Mouse (Mus musculus): ENCODE data around the gene Celsr1.
A peak's percentile ranks its signal among the peaks of the same experiment; 100 is the strongest.
"Not testable (repeated sequence)": the region's sequence is repeated elsewhere in the genome, so short reads cannot be mapped to it uniquely, and the experiment has no call there.

Gene Celsr1

DNA sequence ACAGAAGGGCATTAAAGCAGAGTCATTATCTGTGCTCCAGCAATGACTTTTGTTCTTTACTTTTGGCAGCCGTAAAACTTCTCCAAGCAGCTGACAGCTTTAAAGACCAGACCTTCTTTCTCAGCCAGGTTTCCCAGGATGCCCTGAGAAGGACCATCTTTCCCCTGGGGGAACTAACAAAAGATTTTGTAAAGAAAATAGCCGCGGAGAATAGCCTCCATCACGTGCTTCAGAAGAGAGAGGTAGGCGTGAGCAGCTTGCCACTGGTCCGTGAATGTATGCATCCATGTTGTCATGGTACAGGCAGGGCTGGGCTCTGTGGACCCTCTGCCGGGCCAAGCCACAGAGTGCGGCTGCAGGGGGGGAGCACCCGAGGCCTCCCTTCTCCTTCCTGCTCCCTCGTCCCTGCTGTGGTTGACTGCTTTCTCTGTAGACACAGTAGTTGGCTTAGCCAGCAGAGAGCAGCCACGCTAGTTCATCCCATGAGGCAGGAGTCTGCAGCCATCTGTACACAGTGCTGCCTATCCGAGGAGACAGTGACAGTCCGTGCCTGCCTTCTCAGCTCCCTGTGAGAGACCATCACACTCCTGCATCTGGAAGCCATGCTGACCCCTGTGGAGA is 141.0 kb downstream of the Celsr1 start:
- no peak for ATAC-seq (ENCODE audit: low TSS enrichment)

DNA sequence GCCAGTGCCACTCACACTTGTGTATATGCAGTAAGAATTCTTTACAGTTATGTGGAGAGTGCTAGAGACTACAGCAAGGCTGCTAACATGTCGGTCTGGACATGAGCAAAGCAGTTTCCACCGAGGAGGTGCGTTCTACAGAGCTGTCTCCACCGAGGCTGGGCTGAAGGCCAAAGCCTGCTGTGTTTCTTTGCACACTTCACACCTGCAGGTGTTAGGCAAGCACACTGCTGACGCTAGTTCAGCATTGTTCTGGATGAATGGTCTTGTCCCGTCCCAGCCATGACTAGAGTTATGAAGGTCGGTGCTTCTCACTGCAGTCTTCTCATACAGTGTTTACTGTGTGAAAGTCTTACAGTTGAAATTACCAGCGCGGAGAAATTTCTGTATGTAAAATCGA is 141.6 kb downstream of the Celsr1 start:
- ATAC-seq (ENCODE audit: low TSS enrichment) = no peak

DNA sequence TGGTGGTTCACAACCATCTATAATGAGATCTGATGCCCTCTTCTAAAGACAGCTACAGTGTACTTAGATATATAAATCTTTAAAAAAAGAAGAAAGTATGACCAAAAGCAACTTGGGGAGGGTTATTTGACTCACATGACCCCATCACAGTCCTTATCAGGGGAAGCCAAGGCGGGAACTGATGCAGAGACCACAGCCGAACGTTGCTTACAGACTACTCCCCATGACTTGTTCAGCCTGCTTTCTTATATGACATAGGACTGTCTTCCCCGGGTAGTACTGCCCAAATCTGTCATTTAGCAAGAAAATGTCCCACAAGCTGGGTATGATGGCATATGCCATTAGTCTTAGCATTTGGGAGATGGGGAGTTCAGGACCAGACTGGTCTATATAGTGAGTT is 144.3 kb downstream of the Celsr1 start:
- no peak for ATAC-seq (ENCODE audit: low TSS enrichment)

DNA sequence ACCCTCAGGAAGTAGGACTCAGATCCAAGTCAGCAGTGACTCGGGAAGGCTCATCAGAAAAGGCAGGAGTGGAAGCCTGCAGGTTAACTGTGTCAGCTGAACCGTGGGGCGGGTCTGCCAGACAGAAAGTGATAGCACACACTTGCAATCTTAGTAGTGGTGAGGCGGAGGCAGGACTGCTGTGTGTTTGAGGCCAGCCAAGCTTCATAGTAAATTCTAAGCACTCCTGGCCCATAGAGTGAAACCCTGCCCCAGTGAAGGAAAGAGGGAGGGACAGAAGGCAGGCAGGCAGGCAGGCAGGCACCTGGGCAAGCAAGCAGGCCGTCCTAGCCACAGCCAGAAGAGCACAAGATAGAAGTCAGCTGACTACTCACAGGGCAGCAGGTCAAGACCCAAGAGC is 148.0 kb downstream of the Celsr1 start:
- ATAC-seq (ENCODE audit: low TSS enrichment) = no peak

DNA sequence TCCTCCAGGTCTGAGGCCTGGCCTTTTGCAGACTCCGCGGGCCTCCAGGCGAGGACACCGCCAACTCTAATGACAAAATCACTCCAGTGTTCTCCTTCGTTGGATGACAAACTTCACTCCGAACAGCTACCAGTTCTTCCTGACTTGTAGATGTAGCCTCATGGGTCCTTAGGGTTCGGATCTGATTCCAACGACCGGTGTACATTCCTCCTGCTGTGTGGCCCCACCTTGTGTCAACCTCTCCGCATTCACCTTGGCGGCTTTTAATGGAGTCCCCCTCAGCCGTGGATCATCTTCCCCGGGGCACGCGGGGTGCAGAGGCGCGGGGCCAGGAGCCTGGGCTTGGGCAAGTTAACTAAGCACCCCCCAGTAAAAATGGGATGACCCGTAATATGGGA is 154.1 kb downstream of the Celsr1 start:
- peak; percentile 25 for ATAC-seq (ENCODE audit: low TSS enrichment)

DNA sequence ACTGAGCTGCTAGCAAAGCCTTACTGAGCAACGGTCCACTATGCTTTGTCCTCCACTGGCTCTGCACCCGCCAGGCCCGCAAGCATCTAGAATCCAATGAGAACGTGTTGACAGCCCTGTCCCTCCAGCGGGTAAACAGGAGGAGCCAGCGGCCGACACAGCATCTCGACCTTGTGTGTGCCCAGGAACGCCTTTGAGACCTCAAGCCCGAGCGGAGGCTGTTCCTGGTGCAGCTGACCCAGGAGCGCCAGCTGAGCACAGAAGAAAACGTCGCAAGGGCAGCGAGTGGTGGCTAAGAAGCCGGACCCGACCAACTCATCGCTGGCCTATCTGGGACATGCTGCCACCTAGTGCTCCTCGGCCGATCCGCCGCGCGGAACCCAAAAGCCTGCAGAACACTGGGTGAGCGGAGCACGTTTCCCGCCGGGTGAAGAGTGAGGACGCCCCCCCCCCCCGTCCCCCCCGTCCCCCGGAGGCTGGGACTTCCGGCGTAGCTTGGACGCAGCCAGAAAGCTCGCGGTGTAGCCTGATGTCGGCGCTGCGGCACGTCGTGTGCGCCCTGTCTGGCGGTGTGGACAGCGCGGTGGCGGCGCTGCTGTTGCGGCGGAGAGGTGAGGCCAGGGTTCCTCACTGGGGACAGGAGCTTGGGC is 154.6 kb downstream of the Celsr1 start, which contains the start of gene Trmu:
Gene Trmu (plus strand): TSS at position 465 of the 650 bp plus-strand sequence.
- ATAC-seq (ENCODE audit: low TSS enrichment) = peak; percentile 92

DNA sequence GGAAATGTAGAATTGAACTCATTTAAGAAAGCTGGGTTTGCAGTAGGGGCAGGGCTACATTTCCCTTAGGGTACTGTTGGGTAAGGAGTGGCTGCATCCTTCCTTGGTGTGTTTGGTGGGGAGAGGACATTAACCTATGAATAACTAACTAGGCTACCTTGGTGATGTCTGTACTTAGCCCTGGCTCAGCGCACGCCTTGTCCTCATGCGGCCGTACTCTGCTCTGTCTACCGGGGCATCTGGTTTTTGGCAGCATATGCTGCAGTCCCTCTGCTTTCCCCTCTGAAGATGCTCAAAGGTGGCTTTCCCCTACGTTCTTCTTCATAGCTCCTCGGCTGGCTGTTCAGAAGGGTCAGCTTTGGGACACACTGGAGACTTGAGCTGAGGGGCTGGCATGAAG is 156.2 kb downstream of the Celsr1 start:
- ATAC-seq (ENCODE audit: low TSS enrichment) = no peak

DNA sequence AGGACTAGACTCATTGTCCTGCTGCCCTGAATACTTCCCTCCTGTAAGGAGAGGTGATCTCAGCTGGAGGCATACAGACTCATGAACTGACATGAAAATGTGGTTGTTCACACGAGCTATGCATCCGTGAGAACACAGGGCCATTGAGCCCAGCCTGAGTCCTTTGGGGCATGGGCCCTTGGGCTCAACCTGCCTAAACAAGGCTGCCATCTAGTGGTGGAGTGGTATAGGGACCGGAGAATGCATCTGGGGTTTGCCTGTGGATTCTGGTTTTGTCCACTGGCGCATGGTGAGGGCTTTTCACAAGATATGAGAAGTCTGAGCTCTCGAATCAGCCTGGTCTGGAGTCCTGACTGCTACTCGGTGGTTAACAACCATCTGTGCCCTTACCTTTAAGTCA is 165.9 kb downstream of the Celsr1 start:
- ATAC-seq (ENCODE audit: low TSS enrichment) = peak; percentile 93

DNA sequence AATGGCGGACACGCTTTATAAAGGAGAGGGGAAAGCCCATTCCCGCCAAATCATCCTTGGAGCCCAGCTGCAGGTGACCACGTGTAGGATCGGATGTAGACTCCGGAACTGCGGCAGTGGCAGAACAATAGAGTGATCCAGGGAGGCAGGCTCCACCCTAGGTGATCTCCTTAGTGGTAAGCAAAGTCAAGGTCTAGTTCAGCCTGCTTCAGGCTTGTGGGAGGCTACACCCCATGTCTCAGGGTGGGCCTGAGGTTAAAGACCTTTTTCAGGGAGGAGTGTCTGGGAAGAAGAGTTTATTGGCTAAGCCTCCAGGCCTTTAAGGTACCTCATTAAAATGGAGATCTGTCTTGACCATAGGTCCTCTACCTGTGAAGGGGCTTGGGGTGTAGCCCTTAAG is 167.7 kb downstream of the Celsr1 start:
- not testable (repeated sequence) for ATAC-seq (ENCODE audit: low TSS enrichment)

DNA sequence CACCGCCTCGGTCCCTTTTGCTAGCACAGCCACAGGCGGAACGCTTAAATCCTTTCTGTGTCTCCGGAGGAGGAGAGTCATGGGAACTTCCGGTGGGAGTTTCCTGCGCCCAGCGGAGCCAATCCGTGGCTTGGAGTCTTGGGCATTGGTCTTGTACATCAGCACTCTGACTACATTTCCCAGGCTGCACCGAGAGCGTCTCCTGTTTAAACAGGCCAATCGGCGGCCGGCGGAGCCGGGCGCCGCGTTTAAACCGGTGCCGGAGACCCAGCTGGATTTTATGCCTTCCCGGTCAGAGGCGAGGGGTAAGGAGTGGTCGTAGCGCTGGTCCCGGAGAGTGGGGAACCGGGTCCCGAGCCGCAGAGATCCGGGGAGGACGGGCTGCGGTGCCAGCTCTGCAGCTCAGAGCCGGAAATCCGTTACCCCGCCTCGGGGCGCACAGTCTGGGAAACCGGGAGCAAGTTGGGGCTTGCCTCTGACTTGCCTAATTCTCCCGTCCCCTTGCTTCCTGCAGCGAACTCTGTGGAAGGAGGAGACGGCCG is 174.0 kb downstream of the Celsr1 start, which contains the start of gene Gtse1:
Gene Gtse1 (plus strand): TSS at position 256 of the 542 bp plus-strand sequence.
- peak; percentile 100 for ATAC-seq (ENCODE audit: low TSS enrichment)

DNA sequence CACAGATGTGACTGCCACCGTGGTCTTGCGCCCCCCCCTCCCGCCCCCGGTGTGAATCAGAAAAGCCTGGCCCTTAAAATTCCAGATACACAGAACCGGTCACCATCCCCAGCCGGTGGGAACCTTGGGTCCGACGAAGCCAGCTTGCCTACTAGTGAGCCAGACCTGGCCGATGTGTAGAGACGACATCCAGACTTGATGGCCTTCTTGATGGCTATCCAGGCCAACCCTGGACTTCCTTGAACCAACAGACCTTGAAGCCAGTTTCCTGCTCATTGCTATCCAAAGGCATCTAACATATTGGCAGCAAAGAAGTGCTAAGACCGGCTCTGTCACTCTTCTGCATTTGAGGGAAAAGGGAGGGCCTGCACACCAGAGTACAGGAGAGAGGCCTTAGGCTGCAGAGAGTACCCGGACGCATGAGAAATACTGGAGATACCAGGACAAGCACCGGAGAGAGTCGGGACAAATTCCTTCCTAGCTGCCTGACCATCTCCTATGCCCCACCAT is 174.5 kb downstream of the Celsr1 start:
- ATAC-seq (ENCODE audit: low TSS enrichment) = peak; percentile 66

DNA sequence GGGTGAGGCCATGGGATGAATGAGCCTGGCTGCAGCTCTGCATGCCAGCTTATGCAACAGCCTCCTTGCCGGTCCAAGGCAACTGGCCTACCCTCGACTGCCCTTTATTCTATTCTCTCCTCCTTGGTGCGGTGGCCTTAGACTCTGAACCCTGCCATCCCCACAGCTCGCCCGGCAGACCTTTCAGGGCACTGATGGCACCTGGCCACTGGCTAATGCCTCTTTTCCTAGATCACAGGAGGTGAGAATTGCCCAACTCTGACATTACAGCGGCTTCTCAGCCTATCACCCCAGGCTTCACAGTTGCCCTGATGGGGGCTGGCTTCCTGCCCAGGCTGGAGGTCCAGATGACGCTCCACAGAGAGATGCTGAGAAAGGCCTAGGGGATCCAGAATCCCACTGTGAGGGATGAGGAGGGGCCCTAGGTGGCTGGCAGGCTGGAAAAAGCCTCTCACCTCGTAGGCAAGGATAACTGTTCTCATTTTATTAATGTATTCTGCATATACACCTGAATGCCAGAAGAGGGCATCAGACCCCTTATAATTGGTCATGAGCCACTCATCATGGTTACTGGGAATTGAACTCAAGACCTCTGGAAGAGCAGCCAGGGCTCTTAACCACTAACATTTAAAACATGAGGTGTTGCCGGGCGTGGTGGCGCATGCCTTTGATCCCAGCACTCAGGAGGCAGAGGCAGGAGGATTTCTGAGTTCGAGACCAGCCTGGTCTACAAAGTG is 181.8 kb downstream of the Celsr1 start:
- no peak for ATAC-seq (ENCODE audit: low TSS enrichment)
